Mouse (Mus musculus) cortical plate, adult 2 months (tissue): ENCODE data around the gene BC061237. TPM values are rescaled to one million over a fixed set of nuclear protein-coding genes. Genes with fewer than 3 reads are reported as not detected.
"Not testable (repeated sequence)": the region's sequence is repeated elsewhere in the genome, so short reads cannot be mapped to it uniquely, and the experiment has no call there.

Source experiments
- H3K27ac ChIP-seq: fragments of 200-500 bp; 2 replicates; pipeline ENCODE4 v1.5.1; 2012; ENCODE audit warnings: low read length, control low read depth, inconsistent platforms; ENCODE audit not compliant: insufficient read depth
- H3K4me1 ChIP-seq: fragments of 200-500 bp; 2 replicates; pipeline ENCODE4 v1.6.1; 2011; ENCODE audit warnings: low read length; ENCODE audit not compliant: control insufficient read depth, insufficient read depth
- H3K4me3 ChIP-seq: fragments of 200-500 bp; 2 replicates; pipeline ENCODE4 v1.5.1; 2011; ENCODE audit warnings: mild to moderate bottlenecking, low read length, control low read depth; ENCODE audit not compliant: insufficient read depth
- polyA plus RNA-seq: library from polyadenylated mRNA; depleted of rRNA; stranded (reverse); fragments of >200 nt; gene quantifications from 2 replicates; pipeline ENCODE4 v1.2.3, GENCODE M21; 2012; rRNA removed

Gene BC061237
- polyA plus RNA-seq, result not detected in 2 replicates

DNA sequence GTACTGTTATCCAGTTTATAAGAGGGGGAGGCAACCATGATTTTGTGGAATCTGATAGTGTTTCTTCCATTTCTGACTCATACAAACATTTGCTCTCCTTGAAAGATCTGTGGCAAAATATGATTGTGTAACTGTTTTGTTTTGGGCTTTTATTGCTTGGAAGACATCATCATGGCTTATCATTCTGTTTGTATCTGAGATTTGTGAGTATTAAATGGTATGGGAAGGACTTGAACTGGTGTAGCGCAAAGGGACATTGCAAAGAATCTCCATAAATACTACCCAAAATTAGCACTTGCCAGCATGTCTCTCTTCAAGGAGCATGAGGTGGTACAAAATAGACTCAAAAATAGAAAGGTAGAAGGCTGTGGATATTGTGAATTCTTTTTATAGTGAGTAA is at the start of gene BC061237:
TSS of gene BC061237 (plus strand) at position 301 of the 400 bp plus-strand sequence.
- not testable (repeated sequence) for H3K27ac ChIP-seq

DNA sequence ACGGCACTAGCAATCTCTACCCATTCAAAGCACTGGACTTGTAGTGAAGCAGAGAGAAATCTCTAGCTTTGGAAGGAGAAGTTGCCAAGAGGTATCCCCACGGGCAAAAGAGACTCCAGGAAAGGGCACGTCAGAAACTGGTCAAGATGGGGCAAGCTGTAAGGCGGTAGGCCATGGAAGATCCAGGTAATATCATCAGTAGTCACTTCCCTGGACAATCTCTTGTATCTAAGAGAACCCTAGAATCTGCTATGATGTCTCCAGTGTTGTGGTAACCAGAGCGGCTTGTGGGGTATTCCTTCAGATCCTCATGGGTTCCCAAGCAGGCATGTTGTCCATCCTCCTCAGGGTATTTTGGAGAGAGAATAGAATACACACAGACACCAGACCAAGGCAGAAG is 25.7 kb downstream of the BC061237 start, which contains the start of gene Gm17093:
TSS of gene Gm17093 (plus strand) at position 301 of the 400 bp plus-strand sequence.
- H3K27ac ChIP-seq, H3K4me3 ChIP-seq, H3K4me1 ChIP-seq: not testable (repeated sequence)

More for the DNA sequence above, at the start of gene BC061237:
- not testable (repeated sequence) for H3K4me3 ChIP-seq, H3K4me1 ChIP-seq

DNA sequence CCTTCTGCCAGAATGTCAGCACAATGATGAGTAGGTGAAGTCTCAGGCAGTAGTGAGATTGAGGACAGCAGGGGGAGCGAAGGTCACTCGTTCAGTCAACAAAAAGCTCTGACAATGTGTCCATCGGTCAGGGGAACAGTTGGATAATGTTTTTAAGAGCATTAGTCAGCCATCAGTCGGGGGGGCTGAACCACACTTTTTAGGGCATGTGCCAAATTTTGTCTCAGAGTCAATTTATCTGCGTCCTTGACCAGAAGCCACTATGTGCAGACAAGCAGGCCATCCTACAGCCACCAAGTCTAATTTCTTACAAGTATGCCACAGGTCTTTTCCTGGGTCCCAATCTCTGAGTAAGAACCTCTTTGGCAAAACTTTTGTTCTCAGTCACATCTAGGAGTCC is 55.7 kb downstream of the BC061237 start:
- not testable (repeated sequence) for H3K4me1 ChIP-seq, H3K27ac ChIP-seq, H3K4me3 ChIP-seq

Other genes starting within 250 kb of the BC061237 start
- not detected in 2 replicates for gene Gm8220, start 206.9 kb upstream of the BC061237 start, polyA plus RNA-seq
- not detected in 2 replicates for gene Gm5930, start 153.9 kb upstream of the BC061237 start, polyA plus RNA-seq
- gene Gm8229, start 127.1 kb upstream of the BC061237 start, polyA plus RNA-seq, result not detected in 2 replicates
- not detected in 2 replicates for gene Gm3371, start 81.8 kb upstream of the BC061237 start, polyA plus RNA-seq
- gene Gm8232, start 58.8 kb upstream of the BC061237 start, polyA plus RNA-seq, result not detected in 2 replicates
- gene Gm17093, start 25.8 kb downstream of the BC061237 start, polyA plus RNA-seq, result not detected in 2 replicates
- not detected in 2 replicates for gene Gm8247, start 90.7 kb downstream of the BC061237 start, polyA plus RNA-seq
- gene Gm5624, start 135.5 kb downstream of the BC061237 start, polyA plus RNA-seq, result not detected in 2 replicates
- not detected in 2 replicates for gene Gm8257, start 214.0 kb downstream of the BC061237 start, polyA plus RNA-seq